Mouse (Mus musculus): ENCODE measurements at regions not wholly inside any gene's neighbourhood (a gene's known extent, or its start where the extent isn't known, plus 50 kb on each side); places are given as distances from the start of the nearest gene placed in this dataset.

DNA sequence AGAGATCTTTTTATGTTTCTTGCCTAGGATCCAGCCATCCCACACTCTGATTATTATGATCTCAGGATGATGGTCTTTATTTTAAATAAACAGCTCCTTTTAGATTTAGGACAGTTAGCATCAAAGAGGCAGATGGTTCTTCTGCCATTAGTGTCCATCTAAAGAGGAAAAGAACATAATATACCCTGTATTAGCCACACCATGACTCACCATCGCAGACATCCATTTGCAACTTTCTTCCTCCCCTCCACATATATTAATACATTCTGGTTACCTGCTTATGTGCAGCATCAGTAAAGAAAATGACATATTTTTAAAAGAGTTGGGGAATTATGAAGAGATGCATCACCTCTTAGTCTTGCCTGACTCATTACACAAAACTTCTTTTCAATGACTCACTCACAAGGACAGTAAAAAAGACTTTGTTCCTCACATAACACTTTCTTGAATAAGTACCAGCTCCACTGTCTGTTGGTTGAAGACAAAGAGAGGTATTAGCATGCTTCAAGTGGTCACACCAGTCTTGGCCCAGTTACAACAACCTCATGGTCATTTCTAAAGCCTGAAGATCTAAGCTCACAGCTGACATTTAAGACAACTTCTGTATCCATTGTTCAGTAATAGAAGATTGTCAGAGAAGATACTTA, 766.9 kb upstream of the Celf2 start:
- no peaks in the 10 kb centered on the region for H3K27me3 ChIP-seq (ENCODE audit: insufficient read depth, low read length)
- no peaks in the 10 kb centered on the region for H3K36me3 ChIP-seq (ENCODE audit: insufficient read depth, low read length)
- H3K4me3 ChIP-seq (replicated peaks; ENCODE audit: low read length) = no peak overlapping the region
- H3K9me3 ChIP-seq (ENCODE audit: low read length) = no peaks in the 10 kb centered on the region
- no peaks in the 10 kb centered on the region for H3K4me1 ChIP-seq (replicated peaks; ENCODE audit: low read depth, low read length)
- TF ChIP-seq CTCF (conservative IDR thresholded peaks at IDR 0.05; ENCODE audit: low read length) (no peak), NANOG (IDR thresholded peaks at IDR 0.05; ENCODE audit: borderline replicate concordance, low read length) (no peak), POU5F1 (IDR thresholded peaks at IDR 0.05; ENCODE audit: borderline replicate concordance, low read length) (no peak)
